Mouse (Mus musculus): Measurements from ENCODE around the gene Msn. TPM values are rescaled to one million over a fixed set of nuclear protein-coding genes. Genes with fewer than 3 reads are reported as not detected.

Msn gene
- 99.4 and 100 TPM in 2 replicates for polyA plus RNA-seq (2015; fragmentation: Nextera tagmentation; extraction: Ambion mirVana)

DNA sequence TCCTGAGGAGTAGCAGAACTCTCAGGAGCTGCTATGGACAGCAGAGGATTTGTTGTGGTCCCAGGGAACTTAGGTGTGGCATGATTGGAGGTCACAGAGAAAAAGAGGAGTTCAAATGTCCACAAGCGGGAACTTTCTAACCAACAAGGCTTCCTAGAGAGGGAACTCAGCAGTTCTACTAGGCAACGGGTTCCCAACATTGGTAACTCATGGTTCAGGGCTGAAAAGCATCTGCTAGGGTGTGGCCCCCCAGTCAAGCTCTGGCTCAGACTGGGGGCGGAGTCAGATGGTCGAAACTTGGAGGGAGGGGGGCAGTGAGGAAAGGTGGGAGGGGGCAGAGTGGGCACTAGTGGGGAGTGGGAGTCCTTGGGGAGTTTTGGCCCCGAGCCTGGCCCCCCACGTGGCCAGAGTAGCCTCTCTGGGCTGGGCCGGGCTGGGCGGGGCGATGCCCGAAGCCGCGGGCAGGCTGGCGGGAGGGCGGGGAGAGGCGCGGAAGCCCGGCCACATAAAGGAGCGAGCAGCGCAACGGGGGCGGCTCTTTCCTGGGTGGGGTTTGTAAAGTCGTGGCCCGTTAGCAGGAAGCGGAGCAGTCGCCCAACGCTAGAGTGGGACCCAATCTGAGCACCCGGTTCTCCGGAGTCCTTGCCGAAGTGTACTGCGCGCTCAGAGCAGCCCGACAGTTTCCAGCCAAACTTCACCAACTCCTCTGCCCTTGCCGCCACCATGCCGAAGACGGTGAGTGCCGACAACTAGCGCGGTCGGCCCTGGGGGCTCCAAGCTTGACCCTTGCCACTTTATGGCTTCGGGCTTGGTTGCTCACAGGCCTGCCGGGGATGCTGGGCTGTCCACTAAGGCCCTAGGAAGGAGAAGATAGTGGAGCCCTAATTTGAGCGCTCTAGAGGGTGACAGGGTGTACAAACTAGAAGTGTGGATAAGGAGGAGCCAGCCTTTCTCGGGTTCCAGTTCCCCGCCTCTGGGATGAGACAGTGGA is at the start of gene Msn:
Gene Msn (plus strand): TSS at position 534 of the 991 bp plus-strand sequence.
- H3K9me3 ChIP-seq (replicated peaks; ENCODE audit: control insufficient read depth, low read length) = no peaks in the 10 kb centered on the region
- H3K27me3 ChIP-seq (ENCODE audit: control insufficient read depth, insufficient read depth, low read length) = no peaks in the 10 kb centered on the region
- peak; percentile 91 for ATAC-seq (ENCODE audit: insufficient read depth, low FRiP score)
- H3K27ac ChIP-seq (ENCODE audit: low read length) = peak within 1 kb of the TSS; percentile 59
- no peaks in the 10 kb centered on the region for H3K4me1 ChIP-seq (ENCODE audit: control insufficient read depth, insufficient read depth, low read length)
- H3K4me2 ChIP-seq (ENCODE audit: low read depth, low read length) = peak within 1 kb of the TSS; percentile 51
- peak within 1 kb of the TSS; percentile 68 for H3K9ac ChIP-seq (ENCODE audit: low read length)
- no peaks in the 10 kb centered on the region for H3K36me3 ChIP-seq (ENCODE audit: control insufficient read depth, insufficient read depth, low read length)
- 17% methylated on average over 34 of the region's 44 CpGs for WGBS
- peak within 1 kb of the TSS; percentile 56 for H3K4me3 ChIP-seq (replicated peaks; ENCODE audit: low read length)

DNA sequence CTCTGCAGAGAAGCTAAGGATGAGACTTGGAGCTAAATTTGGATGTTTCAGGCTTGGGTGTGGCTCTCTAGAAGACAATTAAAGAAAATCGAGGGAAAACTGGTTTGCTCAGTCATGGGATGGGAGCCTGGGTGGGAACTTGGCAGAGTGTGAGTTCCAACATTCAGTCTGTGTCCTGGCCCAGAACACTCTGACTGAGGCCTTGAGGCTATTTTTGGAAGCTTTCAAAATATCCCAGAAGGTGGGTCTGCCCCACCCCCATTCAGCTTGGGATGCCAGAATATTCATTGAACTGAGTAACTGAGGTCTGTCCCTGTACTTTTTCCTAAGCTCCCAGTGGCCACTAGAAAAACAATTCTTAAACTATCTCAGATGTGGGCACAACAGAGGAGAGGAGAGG is 43.0 kb upstream of the Msn start:
- no peaks in the 10 kb centered on the region for H3K36me3 ChIP-seq (ENCODE audit: control insufficient read depth, insufficient read depth, low read length)
- H3K4me1 ChIP-seq (ENCODE audit: control insufficient read depth, insufficient read depth, low read length) = no peaks in the 10 kb centered on the region
- H3K27ac ChIP-seq (ENCODE audit: low read length) = no peak overlapping the region
- H3K4me3 ChIP-seq (replicated peaks; ENCODE audit: low read length) = no peak overlapping the region
- no peak for ATAC-seq (ENCODE audit: insufficient read depth, low FRiP score)
- WGBS = 55% methylated on average over 1 of the region's 1 CpGs
- no peak overlapping the region for H3K9ac ChIP-seq (ENCODE audit: low read length)
- H3K9me3 ChIP-seq (replicated peaks; ENCODE audit: control insufficient read depth, low read length) = no peaks in the 10 kb centered on the region
- no peak overlapping the region for H3K4me2 ChIP-seq (ENCODE audit: low read depth, low read length)
- H3K27me3 ChIP-seq (ENCODE audit: control insufficient read depth, insufficient read depth, low read length) = no peaks in the 10 kb centered on the region; the same call in 1 of the 2 replicates

GRCm38 (mm10) chrX:96077747-96078146 is 18.1 kb upstream of the Msn start:
- no peak overlapping the region for H3K4me3 ChIP-seq (replicated peaks; ENCODE audit: low read length)
- H3K4me2 ChIP-seq (ENCODE audit: low read depth, low read length) = no peak overlapping the region
- H3K27me3 ChIP-seq (ENCODE audit: control insufficient read depth, insufficient read depth, low read length) = no peaks in the 10 kb centered on the region
- no peaks in the 10 kb centered on the region for H3K9me3 ChIP-seq (replicated peaks; ENCODE audit: control insufficient read depth, low read length)
- no peaks in the 10 kb centered on the region for H3K36me3 ChIP-seq (ENCODE audit: control insufficient read depth, insufficient read depth, low read length)
- H3K27ac ChIP-seq (ENCODE audit: low read length) = no peak overlapping the region
- H3K4me1 ChIP-seq (ENCODE audit: control insufficient read depth, insufficient read depth, low read length) = no peaks in the 10 kb centered on the region
- no peak overlapping the region for H3K9ac ChIP-seq (ENCODE audit: low read length)
- ATAC-seq (ENCODE audit: insufficient read depth, low FRiP score) = no peak

- Histone ChIP-seq H3K27ac (ENCODE audit: low read length) (no peak overlapping the region), H3K4me1 (ENCODE audit: control insufficient read depth, insufficient read depth, low read length) (no peaks in the 10 kb centered on the region), H3K4me3 (replicated peaks; ENCODE audit: low read length) (no peak overlapping the region), H3K36me3 (ENCODE audit: control insufficient read depth, insufficient read depth, low read length) (no peaks in the 10 kb centered on the region), H3K9ac (ENCODE audit: low read length) (no peak overlapping the region), H3K9me3 (replicated peaks; ENCODE audit: control insufficient read depth, low read length) (no peaks in the 10 kb centered on the region), H3K4me2 (ENCODE audit: low read depth, low read length) (no peak overlapping the region), H3K27me3 (ENCODE audit: control insufficient read depth, insufficient read depth, low read length) (no peaks in the 10 kb centered on the region; the same call in 1 of the 2 replicates)
- WGBS = 26% methylated on average over 2 of the region's 2 CpGs
- no peak for ATAC-seq (ENCODE audit: insufficient read depth, low FRiP score)
Measured at GRCm38 (mm10) chrX:96086259-96086658, 9.6 kb upstream of the Msn start.

- ATAC-seq (ENCODE audit: insufficient read depth, low FRiP score) = 0 out of 2 replicates have a peak, but pooled peaks have one; percentile 25
- Histone ChIP-seq H3K27me3 (ENCODE audit: control insufficient read depth, insufficient read depth, low read length) (no peaks in the 10 kb centered on the region), H3K9ac (ENCODE audit: low read length) (peak overlapping the region; percentile 68), H3K4me2 (ENCODE audit: low read depth, low read length) (peak overlapping the region; percentile 51), H3K9me3 (replicated peaks; ENCODE audit: control insufficient read depth, low read length) (no peaks in the 10 kb centered on the region), H3K4me1 (ENCODE audit: control insufficient read depth, insufficient read depth, low read length) (no peaks in the 10 kb centered on the region), H3K4me3 (replicated peaks; ENCODE audit: low read length) (peak overlapping the region; percentile 56), H3K36me3 (ENCODE audit: control insufficient read depth, insufficient read depth, low read length) (no peaks in the 10 kb centered on the region), H3K27ac (ENCODE audit: low read length) (peak overlapping the region; percentile 59)
- WGBS = 15% methylated on average over 15 of the region's 15 CpGs
Measured at GRCm38 (mm10) chrX:96096513-96097210, 820 bp downstream of the Msn start.

DNA sequence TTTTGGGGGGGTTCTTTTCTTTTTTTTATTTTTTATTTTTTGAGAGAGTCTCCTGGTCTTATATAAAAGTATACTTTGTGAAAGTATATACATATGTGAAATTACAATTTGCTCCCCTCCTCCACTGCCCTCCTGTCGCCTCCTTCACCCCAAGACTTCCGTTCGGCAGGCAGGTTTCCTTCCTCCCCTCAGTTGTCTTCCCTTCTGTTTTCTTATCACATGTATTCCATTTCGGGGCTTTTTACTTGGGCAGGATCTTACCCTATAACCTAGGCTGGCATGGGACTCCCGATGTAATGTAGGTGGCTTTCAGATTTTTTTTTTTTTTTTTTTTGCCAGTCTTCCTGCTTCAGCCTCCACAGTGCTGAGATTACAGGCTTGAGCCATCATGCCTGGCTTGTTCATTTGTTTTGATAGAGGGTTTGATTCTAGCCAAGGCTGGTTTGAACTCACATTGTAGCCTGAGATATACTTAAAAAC is 1.7 kb downstream of the Msn start:
- peak overlapping the region; percentile 56 for H3K4me3 ChIP-seq (replicated peaks; ENCODE audit: low read length)
- no peak overlapping the region for H3K27ac ChIP-seq (ENCODE audit: low read length)
- 44% methylated on average over 5 of the region's 5 CpGs for WGBS
- H3K4me2 ChIP-seq (ENCODE audit: low read depth, low read length) = peak overlapping the region; percentile 51
- no peak for ATAC-seq (ENCODE audit: insufficient read depth, low FRiP score)
- H3K9ac ChIP-seq (ENCODE audit: low read length) = no peak overlapping the region
- no peaks in the 10 kb centered on the region for H3K4me1 ChIP-seq (ENCODE audit: control insufficient read depth, insufficient read depth, low read length)
- no peaks in the 10 kb centered on the region for H3K27me3 ChIP-seq (ENCODE audit: control insufficient read depth, insufficient read depth, low read length)
- no peaks in the 10 kb centered on the region for H3K9me3 ChIP-seq (replicated peaks; ENCODE audit: control insufficient read depth, low read length)
- no peaks in the 10 kb centered on the region for H3K36me3 ChIP-seq (ENCODE audit: control insufficient read depth, insufficient read depth, low read length)

GRCm38 (mm10) chrX:96099003-96099402 is 3.2 kb downstream of the Msn start:
- no peaks in the 10 kb centered on the region for H3K27me3 ChIP-seq (ENCODE audit: control insufficient read depth, insufficient read depth, low read length)
- no peak overlapping the region for H3K4me2 ChIP-seq (ENCODE audit: low read depth, low read length)
- 81% methylated on average over 2 of the region's 2 CpGs for WGBS
- H3K9me3 ChIP-seq (replicated peaks; ENCODE audit: control insufficient read depth, low read length) = no peaks in the 10 kb centered on the region
- H3K9ac ChIP-seq (ENCODE audit: low read length) = no peak overlapping the region
- H3K4me3 ChIP-seq (replicated peaks; ENCODE audit: low read length) = no peak overlapping the region
- no peak for ATAC-seq (ENCODE audit: insufficient read depth, low FRiP score)
- H3K4me1 ChIP-seq (ENCODE audit: control insufficient read depth, insufficient read depth, low read length) = no peaks in the 10 kb centered on the region
- H3K27ac ChIP-seq (ENCODE audit: low read length) = no peak overlapping the region
- H3K36me3 ChIP-seq (ENCODE audit: control insufficient read depth, insufficient read depth, low read length) = no peaks in the 10 kb centered on the region

DNA sequence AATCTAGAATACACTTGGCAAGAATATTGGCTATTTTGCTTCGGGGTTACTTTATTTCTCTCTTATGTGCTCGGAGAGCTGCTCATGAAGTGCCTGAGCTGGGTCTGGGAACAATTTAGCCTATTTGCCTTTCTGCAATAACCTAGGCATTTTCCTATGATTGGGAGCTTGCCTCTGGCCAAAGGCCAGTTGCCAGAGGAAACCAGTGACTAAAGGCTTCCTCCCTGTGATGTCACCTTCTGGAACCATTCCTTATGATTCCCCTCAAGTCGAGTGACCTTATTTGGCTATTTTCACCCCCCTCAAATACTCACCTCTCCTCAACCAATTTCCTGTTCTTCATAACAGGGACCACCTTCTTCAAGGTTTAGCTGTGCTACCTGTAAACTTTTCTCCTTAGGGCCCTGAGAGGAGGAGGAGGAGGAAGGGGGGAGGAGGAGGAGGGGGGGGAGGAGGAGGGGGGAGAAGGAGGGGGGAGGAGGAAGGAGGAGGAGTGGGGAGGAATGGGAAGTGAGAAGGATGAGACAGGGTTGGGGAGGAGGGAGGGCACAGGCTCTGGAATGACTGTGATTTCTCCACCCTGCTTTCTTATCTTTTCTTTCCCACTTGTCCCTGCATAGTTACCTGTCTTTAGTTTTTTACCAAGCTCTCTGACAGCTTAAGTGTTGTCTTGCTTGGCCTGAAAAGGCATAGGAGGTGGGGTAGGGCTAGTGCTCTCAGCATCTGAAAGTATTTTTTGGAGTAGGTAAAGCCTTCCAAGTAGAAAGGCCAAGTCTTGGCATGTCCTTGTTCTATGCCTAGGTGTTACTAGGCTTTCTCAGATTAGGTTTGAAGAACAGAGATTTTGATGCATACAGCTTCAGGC is 11.8 kb downstream of the Msn start:
- WGBS = 59% methylated on average over 3 of the region's 3 CpGs
- H3K27me3 ChIP-seq (ENCODE audit: control insufficient read depth, insufficient read depth, low read length) = no peaks in the 10 kb centered on the region
- no peaks in the 10 kb centered on the region for H3K4me1 ChIP-seq (ENCODE audit: control insufficient read depth, insufficient read depth, low read length)
- H3K9me3 ChIP-seq (replicated peaks; ENCODE audit: control insufficient read depth, low read length) = no peaks in the 10 kb centered on the region
- no peak overlapping the region for H3K4me2 ChIP-seq (ENCODE audit: low read depth, low read length)
- ATAC-seq (ENCODE audit: insufficient read depth, low FRiP score) = no peak
- no peaks in the 10 kb centered on the region for H3K36me3 ChIP-seq (ENCODE audit: control insufficient read depth, insufficient read depth, low read length)
- no peak overlapping the region for H3K9ac ChIP-seq (ENCODE audit: low read length)
- H3K27ac ChIP-seq (ENCODE audit: low read length) = no peak overlapping the region
- no peak overlapping the region for H3K4me3 ChIP-seq (replicated peaks; ENCODE audit: low read length)

Data from stomach, embryonic 16.5 days (tissue).